Mouse (Mus musculus): ENCODE measurements around the gene Arhgap28.

DNA sequence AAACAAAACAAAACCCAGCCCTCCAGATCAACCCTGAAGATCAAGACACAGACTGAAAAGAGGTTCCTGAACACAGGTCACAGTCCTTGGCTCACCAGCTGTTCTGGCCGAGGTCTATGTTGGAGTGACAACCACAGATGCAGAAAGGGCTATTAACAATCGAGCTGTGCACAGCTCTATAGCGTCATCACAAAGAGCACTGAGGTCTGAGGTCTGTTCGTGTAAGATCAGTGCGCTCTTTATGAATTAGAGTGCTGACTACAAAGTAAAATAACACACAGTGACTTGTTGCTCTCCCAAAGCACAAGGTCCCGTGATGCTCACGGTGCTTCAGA, 42.4 kb upstream of the Arhgap28 start:
- no peak for TF ChIP-seq CTCF (IDR thresholded peaks at IDR 0.05; ENCODE audit: low read depth)
- TF ChIP-seq EP300 (optimal IDR thresholded peaks at IDR 0.05): no peak
